Mouse (Mus musculus) frontal cortex, postnatal 14 days (tissue): ENCODE results near the gene Fras1.

ENCODE experiments used
- DNase-seq, 2 experiments: peaks; one replicate each; pipeline ENCODE4 v3.0.0; 2022; ENCODE audit warnings: low spot score in 2 of 2

Fras1 gene

DNA sequence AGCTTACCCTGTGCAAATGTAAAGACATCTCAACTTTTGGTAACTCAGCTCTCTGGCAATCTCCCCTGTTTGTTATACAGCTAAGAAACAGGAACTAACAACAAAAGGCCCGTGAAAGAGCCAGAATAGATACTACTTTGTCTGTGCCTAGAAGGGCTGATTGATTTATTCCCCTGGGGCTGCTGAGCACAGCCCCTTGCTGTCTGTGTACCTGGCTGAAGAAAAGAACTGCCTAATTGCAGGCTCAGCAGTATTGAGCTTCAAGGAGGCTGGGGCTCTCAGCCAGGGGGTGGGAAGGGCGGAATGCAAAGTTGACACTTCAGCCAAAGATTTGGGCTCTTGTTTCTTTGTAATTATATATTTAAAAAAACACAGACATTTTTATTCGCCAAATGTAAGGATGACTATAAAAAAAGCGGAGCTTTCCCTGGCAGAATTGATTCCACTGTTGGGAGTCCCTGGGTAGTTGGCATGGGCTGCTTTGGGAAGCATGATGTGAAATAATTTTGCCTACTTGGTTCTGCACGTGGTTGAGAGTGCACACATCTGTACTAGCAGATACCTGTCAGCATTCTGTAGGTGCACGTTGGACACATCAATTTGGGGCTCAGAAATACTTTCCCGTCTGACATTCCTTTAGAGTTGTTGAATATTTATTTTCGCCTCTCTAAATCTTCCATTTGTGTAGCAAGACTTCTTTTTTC, 31.5 kb downstream of the Fras1 start:
- DNase-seq = no peak

- no peak for DNase-seq
Measured at GRCm38 (mm10) chr5:96408291-96408690, 34.5 kb downstream of the Fras1 start.

DNA sequence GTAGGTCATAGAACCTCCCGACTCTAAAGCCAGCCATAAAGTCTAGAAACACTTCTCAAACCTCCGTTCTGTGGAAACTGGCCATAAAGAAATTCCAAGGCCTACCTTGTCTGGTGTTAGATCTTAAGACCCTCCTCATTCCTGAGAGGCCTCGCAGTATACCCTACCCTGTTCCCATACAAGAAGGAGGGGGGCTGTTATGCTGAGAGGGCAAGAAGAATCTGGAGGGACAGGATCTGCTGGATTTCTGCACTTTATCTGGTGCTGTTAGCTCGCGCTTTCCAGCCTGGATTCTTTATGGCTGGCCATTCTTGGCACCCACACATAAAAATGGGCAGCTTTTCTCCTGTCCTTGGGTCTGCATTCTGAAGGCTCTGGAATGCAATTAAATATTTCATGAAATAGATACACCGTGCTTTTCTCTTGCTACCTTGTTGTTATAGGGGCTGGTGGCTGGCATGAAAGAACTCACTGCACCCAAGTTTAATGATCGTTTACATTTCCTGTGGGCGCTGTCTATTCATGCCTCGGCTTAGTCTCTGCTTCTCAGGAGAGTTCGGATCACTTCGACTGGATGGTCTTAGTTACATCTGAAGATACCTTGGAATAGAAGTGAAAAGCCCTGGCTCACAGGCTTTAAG, 39.1 kb downstream of the Fras1 start:
- no peak for DNase-seq

DNA sequence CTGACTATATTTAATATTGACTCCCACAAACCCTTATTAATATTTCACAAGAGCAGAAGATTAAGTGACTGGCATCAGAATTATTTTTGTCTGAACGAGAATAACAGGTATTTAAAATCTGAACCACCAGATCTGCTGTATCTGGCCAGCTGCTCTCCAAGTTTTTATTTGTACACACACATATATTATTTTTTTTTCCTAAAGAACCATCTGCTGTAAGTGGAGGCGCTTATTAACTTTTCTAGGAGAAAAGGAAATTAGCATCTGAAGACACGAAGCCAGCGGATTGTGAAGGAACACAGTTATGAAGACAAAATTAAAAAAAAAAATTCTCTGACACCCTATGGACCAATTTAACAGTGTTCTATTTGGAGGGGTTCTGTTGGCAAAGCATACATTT, 43.4 kb downstream of the Fras1 start:
- no peak for DNase-seq

DNA sequence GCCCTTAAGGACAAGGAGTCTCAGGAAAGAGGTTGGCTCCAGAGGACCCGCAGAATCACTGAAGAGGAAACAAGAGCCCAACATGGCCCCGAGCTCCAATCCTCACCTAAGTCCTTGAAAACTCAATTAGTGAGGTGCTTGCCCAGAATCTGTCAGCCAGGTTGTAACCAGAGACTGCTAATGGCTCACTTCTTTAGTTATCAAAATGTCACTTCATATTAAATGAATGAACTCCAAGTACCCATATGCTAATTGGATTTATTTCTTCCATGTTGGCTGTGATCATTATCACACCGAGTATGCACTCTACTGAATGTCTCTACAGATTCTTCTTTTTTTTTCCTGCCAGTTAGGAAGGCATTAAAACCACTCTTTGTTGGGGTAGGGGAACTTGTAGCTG, 47.8 kb downstream of the Fras1 start:
- DNase-seq = no peak

GRCm38 (mm10) chr5:96422716-96423115, 49.0 kb downstream of the Fras1 start:
- no peak for DNase-seq

DNA sequence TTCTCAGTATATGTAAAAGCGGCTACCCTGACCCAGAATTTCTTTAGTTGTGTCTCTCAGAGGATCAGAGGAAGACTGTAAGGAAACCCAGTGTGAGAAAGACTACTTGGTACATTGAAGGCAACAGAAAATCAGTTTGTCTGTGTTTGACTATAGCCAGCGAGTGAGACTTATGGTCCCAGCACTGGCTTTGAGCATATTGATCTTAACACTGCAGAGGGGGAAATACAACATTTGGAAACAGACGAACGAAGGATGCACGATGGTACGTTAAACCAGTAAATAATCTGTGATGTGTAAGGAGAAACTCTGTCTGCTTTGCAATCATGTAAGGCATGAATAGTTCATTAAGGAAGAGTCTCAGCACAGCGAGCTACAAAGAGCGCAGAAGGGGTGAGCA, 51.6 kb downstream of the Fras1 start:
- DNase-seq = no peak

DNA sequence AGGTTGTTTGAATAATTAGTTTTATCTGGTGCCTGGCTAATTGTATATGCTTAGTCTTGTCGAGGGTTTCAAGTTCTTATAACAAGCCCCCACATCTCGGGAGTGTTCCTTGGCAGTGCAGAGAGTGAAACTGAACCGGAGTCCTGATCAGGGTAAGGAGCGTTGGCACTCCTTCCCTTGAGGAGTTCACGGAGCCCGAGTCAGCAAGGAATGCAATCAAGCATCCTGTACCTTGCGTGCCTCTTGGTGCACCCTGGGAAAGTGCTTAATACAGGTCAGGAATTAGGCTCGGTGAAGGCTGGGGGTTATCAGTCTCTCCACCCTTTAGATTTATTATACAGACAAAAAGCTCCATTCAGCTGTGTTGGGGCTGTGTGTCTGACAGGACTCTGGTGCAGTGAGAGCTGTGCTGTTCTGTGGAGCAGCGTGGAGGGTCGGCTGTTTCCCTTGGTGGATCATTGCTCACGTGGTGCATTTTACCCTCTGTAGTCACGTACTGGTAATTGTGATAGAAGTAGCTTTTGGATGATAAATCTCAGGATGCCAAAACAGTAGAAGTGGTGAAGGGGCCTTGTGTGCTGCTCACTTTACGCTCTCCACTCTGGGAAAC, 55.9 kb downstream of the Fras1 start:
- no peak for DNase-seq

DNA sequence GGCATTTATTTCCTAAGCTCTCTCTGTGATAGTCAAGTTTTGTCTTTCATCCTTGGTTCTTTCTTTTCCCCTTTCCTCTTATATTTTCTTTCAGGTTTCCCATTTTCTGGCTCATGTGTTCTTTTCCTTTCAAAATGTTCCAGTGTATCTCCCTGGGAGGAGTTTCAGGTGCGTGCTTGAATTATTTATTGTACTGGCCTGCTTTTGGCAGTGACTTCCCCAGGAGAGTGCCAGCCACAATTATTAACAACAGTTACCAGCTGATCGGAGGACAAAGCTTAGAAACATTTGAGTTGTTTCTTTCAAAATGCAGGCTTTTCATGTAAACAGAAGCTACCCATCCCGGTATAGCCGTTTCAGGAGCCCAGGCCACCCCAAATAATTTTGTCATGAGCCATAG, 64.1 kb downstream of the Fras1 start:
- no peak for DNase-seq

- DNase-seq = no peak
Measured at GRCm38 (mm10) chr5:96439811-96440210, 66.1 kb downstream of the Fras1 start.

DNA sequence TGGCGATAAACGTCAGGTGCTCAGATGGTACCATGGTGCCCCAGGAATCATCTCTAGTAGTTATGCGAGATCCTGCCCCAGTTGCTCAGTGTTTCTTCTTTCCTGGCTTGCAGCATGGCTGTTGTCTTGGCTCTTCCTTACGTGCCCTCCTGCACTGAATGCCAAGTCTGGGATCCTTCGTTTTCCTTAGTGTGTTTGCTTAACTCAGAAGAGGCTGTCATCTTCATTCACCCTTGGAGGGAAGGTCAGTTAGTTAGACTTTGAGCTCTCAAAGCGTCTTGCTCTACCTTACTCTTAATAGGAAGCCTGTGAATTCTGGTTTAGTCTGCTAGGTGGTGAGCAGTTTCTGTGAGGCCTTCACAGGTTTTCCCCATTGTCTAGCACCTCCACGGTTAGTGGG, 73.7 kb downstream of the Fras1 start:
- DNase-seq = no peak

DNA sequence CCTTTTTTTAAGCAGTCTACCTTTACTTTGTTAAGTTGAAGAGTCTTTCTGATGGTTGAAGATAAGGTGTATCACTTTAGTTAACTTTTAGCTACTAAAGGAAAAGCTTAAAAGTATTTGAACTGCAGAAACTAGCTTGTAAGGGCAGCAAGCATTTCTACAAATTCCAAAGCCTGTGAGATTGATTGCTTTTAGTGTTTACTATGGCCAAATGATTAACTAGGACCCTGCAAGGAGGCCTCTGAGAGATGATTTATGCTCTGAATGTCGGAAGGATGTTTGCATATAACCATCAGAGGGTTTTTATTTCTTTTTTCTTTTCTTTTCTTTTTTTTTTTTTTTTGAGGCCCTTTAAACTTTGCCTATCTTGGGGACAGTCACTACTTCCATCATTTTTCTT, 78.3 kb downstream of the Fras1 start:
- no peak for DNase-seq

DNA sequence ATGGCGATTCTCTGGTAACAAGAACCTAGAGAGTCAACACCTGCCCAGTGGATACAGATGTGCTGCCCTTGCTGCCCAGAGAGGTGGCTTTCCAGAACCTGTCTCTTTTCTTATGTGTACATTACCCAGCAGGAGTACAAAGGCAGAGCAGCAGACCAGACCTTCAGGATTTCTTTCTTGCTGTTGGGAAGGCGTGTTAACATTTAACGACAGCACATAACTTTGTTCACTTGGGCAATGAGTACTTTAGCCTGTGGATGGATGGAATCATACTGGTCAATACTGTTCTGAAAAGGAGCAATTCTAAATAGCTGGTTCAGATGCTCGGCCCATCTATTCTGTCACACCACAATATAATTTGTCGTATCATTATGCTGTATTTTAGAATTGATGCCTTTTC, 79.6 kb downstream of the Fras1 start:
- no peak for DNase-seq

- DNase-seq = no peak
Measured at GRCm38 (mm10) chr5:96454422-96454821, 80.7 kb downstream of the Fras1 start.

DNA sequence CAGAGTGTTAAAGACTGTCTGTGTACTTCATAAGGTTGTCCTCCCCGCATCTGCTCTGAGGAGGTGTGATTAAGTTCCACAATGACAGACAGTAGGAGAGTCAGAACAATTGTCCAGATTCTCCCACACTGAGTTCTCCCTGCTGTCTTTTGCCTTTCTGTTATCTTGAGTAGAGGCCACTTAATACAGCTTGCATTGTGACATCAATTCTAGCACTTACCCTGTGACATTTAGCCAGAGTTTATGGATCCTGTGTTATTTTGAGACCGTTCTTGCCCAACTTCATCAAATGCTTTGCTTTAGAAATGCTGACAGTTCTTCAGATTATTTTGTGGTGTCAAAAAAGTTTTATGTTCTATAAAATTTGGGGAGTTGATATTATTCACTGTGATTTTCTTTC, 81.5 kb downstream of the Fras1 start:
- no peak for DNase-seq

- DNase-seq = no peak
Measured at GRCm38 (mm10) chr5:96457436-96457958, 83.7 kb downstream of the Fras1 start.

GRCm38 (mm10) chr5:96459605-96460004, 85.8 kb downstream of the Fras1 start:
- no peak for DNase-seq

DNA sequence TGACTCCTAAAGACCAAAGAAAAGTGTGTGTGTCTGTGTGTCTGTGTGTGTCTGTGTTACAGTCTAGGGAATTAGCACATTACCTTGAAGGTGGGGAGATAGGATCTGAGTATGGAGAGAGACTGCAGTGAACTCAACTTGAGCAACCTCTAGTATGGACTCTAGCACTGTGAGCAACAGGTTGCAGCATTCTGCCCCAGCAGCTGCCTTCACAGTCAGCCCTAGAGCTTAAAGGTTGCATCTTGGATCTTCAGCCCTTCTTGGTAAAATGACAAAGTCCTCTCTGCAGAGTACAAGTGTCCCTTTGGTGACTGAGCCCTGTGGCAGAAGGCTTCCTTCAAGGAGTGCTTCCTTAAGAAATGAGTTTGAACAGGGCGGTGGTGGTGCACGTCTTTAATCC, 88.4 kb downstream of the Fras1 start:
- no peak for DNase-seq

GRCm38 (mm10) chr5:96466461-96466860, 92.7 kb downstream of the Fras1 start:
- DNase-seq = no peak

- no peak for DNase-seq
Measured at GRCm38 (mm10) chr5:96471995-96472394, 98.2 kb downstream of the Fras1 start.

DNA sequence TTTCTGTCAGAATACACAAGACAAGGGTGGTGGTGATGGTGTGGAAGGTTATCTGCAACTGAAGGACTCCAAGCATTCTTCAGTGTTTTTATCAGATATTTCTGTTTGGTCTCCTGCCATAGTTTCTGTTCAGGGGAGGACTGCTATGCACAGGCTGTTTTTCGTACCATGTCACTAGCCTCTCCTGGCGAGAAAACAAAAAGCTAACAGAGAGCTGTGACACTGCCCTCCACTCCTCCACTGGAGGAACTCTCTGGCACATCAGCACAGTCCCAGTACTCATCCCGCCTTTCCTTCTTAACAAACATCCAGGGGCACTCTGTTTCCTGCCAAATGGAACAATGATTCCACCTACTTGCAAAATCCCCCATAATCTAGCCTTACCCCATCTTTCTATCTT, 101.7 kb downstream of the Fras1 start:
- no peak for DNase-seq

DNA sequence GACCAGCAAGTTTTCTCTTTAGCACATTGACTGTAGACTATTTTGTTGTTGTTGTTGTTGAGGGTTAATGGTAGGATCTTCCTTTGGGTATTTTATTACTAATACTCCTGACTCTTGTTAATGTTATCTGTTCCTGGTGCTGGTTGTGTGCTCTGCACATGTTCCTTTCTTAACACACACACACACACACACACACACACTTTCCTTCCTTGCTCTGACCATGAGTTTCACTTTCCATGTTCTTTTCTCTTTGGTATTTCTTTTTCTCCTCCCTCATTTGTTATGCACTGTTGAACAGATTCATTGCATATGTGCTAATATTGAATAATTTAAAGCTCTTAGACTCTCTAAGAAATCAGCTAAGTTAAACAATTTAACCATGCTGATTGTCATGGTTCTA, 105.2 kb downstream of the Fras1 start:
- DNase-seq = no peak

DNA sequence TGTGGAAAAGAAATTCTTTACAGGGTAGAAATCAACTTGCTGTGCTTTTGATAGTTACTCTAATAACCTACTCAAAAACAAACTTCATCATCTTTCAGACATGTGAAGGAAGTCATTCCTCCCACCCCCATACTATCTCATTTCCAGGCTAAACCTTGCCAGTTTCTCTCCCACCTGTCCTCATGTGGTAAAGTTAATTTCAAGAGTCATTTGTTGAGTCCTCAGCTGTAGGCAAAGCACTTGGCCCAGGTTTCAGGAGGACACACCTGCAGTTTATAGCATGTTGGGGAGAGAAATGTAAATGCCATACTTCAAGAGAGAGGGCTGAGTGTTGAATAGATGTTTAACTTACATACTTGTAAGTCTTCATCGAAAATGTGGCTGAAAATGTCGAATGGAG, 107.4 kb downstream of the Fras1 start:
- no peak for DNase-seq
